Mouse (Mus musculus) left cerebral cortex, postnatal 4 days (tissue): ENCODE measurements around the gene Gm8279. TPM values are rescaled to one million over a fixed set of nuclear protein-coding genes. Genes with fewer than 3 reads are reported as not detected.
"Not testable (repeated sequence)": the region's sequence is repeated elsewhere in the genome, so short reads cannot be mapped to it uniquely, and the experiment has no call there.

Experiments used
- DNase-seq: peaks from one replicate; pipeline ENCODE4 v3.0.0-alpha.2; 2022
- intact Hi-C: fragments of 180-260 bp; cut with DNase I; formaldehyde crosslinking; loops from one replicate; pipeline ENCODE4 v1.15.1; 2025
- total RNA-seq, 2 experiments: library from RNA; stranded (reverse); gene quantifications; 2 replicates each; pipeline ENCODE4 v1.2.3; 2021

Gene Gm8279
- total RNA-seq, result under 1 TPM in 1 of 2 experiments, not detected in 1; 0.46 TPM

GRCm38 (mm10) chr14:5131219-5131618 is at the start of gene Gm8279:
Gm8279 (plus strand) TSS chr14:5131519.
- DNase-seq, intact Hi-C loops: not testable (repeated sequence)

GRCm38 (mm10) chr14:5164235-5164634 is 32.9 kb downstream of the Gm8279 start, which contains the start of gene Gm3317:
Gm3317 (plus strand) TSS chr14:5164535.
- intact Hi-C loops, DNase-seq: not testable (repeated sequence)

GRCm38 (mm10) chr14:5185493-5185892 is 54.2 kb downstream of the Gm8279 start, which contains the start of gene Gm8271:
Gm8271 (plus strand) TSS chr14:5185793.
- intact Hi-C loops, DNase-seq: not testable (repeated sequence)

Other genes starting within 250 kb of the Gm8279 start
- not detected for gene Gm3278, start 239.1 kb upstream of the Gm8279 start, total RNA-seq
- gene Gm8297, start 147.6 kb upstream of the Gm8279 start, total RNA-seq, result not detected
- gene Gm3298, start 115.6 kb upstream of the Gm8279 start, total RNA-seq, result 1 to 10 TPM; 1.6 to 2.5 TPM
- gene 4930555G01Rik, start 80.9 kb upstream of the Gm8279 start, total RNA-seq, result not detected
- gene Gm8281, start 60.5 kb upstream of the Gm8279 start, total RNA-seq, result 10 to 100 TPM; 11.4 to 13.8 TPM
- not detected for gene Gm3317, start 33.0 kb downstream of the Gm8279 start, total RNA-seq
- gene Gm8271, start 54.3 kb downstream of the Gm8279 start, total RNA-seq, result not detected
- under 1 TPM in 1 of 2 experiments, not detected in 1; 0.38 TPM for gene Gm3526, start 129.1 kb downstream of the Gm8279 start, total RNA-seq
- gene Gm3542, start 203.4 kb downstream of the Gm8279 start, total RNA-seq, result under 1 TPM in 1 of 2 experiments, not detected in 1; 0.40 TPM